Mouse (Mus musculus) heart, embryonic 13.5 days (tissue): ENCODE results near the gene Saa2. TPM values are rescaled to one million over a fixed set of nuclear protein-coding genes. Genes with fewer than 3 reads are reported as not detected.

Source experiments
- ATAC-seq: fragments of 200-750 bp; cut with Nextera tagmentation; 2 replicates; pipeline ENCODE4 v1.8.0; 2017; ENCODE audit warnings: moderate TSS enrichment; ENCODE audit not compliant: insufficient number of reproducible peaks, low FRiP score, low TSS enrichment; ENCODE audit errors: extremely low read depth
- H3K27ac ChIP-seq: fragments of 300-500 bp; sonication (generic); replicated peaks from 2 replicates; pipeline ENCODE4 v1.5.1; 2015; ENCODE audit warnings: moderate library complexity, mild to moderate bottlenecking, inconsistent platforms
- H3K27me3 ChIP-seq: fragments of 300-500 bp; sonication (generic); replicated peaks from 2 replicates; pipeline ENCODE4 v1.6.1; 2015; ENCODE audit warnings: mild to moderate bottlenecking, inconsistent platforms
- H3K36me3 ChIP-seq: fragments of 300-500 bp; sonication (generic); 2 replicates; pipeline ENCODE4 v1.6.1; 2015; ENCODE audit warnings: mild to moderate bottlenecking, inconsistent platforms
- H3K4me1 ChIP-seq: fragments of 300-500 bp; sonication (generic); 2 replicates; pipeline ENCODE4 v1.6.1; 2015; ENCODE audit warnings: inconsistent platforms
- H3K4me2 ChIP-seq: fragments of 300-500 bp; sonication (generic); 2 replicates; pipeline ENCODE4 v1.6.1; 2015; ENCODE audit warnings: inconsistent platforms, mild to moderate bottlenecking, moderate library complexity
- H3K4me3 ChIP-seq: fragments of 300-500 bp; sonication (generic); 2 replicates; pipeline ENCODE4 v1.5.1; 2015; ENCODE audit warnings: moderate library complexity, mild to moderate bottlenecking, inconsistent platforms
- H3K9ac ChIP-seq: fragments of 300-500 bp; sonication (generic); 2 replicates; pipeline ENCODE4 v1.6.1; 2015; ENCODE audit warnings: inconsistent platforms, mild to moderate bottlenecking, moderate library complexity
- H3K9me3 ChIP-seq: fragments of 300-500 bp; sonication (generic); 2 replicates; pipeline ENCODE4 v1.6.1; 2016; ENCODE audit warnings: inconsistent platforms
- WGBS: fragments of 180-500 bp; shearing (Covaris S2); methylation state at CpG from one replicate; pipeline ENCODE4 v1.1.7; 2015; ENCODE audit warnings: mixed read lengths; 5-methylcytosine and 5-hydroxymethylcytosine counted together
- polyA plus RNA-seq: library from polyadenylated mRNA; unstranded; fragments of >200 nt; fragmentation: Nextera tagmentation; extraction: Ambion mirVana; gene quantifications from 2 replicates; pipeline ENCODE4 v1.2.1, GENCODE M21; 2015

Saa2 gene
- polyA plus RNA-seq, 1 experiment from 2014 or later, result not detected

GRCm38 (mm10) chr7:46764672-46765071 is 13.1 kb downstream of the Saa2 start:
- no peaks in the 10 kb centered on the region for H3K27me3 ChIP-seq
- H3K36me3 ChIP-seq, result peaks cover 95% of the 10 kb centered on the region
- 85% methylated on average over 8 of the region's 8 CpGs for WGBS
- H3K4me2 ChIP-seq, result no peak overlapping the region
- H3K4me3 ChIP-seq, result no peak overlapping the region
- H3K27ac ChIP-seq, result no peak overlapping the region
- ATAC-seq, result no peak
- H3K9ac ChIP-seq, result no peak overlapping the region
- no peaks in the 10 kb centered on the region for H3K4me1 ChIP-seq
- no peaks in the 10 kb centered on the region for H3K9me3 ChIP-seq

DNA sequence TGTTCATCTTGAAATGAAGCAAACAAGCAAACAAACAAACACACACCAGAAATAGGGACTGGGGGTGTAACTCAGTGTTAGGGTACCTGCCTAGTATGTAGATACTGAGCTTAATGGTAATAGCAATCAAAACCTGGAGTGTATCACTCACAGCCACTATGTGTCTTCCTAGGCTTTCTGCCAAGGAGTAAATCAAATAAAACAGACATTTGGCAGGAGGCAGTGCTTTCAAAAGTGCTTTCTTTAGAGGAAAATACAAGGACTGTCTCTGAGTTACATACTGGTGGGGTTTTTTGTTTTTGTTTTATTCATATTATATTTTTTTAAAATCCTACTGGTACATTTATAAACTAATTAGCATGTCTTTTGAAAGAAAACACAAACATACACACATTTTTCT is 15.8 kb downstream of the Saa2 start:
- no peak overlapping the region for H3K9ac ChIP-seq
- H3K36me3 ChIP-seq, result peaks cover 86% of the 10 kb centered on the region
- H3K9me3 ChIP-seq, result no peaks in the 10 kb centered on the region
- no peak overlapping the region for H3K4me3 ChIP-seq
- H3K4me1 ChIP-seq, result no peaks in the 10 kb centered on the region
- no peak for ATAC-seq
- H3K27ac ChIP-seq, result no peak overlapping the region
- H3K27me3 ChIP-seq, result no peaks in the 10 kb centered on the region
- no peak overlapping the region for H3K4me2 ChIP-seq

GRCm38 (mm10) chr7:46768451-46768850 is 16.9 kb downstream of the Saa2 start:
- 84% methylated on average over 7 of the region's 7 CpGs for WGBS
- H3K4me2 ChIP-seq, result no peak overlapping the region
- no peak overlapping the region for H3K4me3 ChIP-seq
- ATAC-seq, result no peak
- H3K36me3 ChIP-seq, result peaks cover 86% of the 10 kb centered on the region
- no peak overlapping the region for H3K9ac ChIP-seq
- H3K27me3 ChIP-seq, result no peaks in the 10 kb centered on the region
- no peaks in the 10 kb centered on the region for H3K4me1 ChIP-seq
- H3K9me3 ChIP-seq, result no peaks in the 10 kb centered on the region
- H3K27ac ChIP-seq, result no peak overlapping the region

DNA sequence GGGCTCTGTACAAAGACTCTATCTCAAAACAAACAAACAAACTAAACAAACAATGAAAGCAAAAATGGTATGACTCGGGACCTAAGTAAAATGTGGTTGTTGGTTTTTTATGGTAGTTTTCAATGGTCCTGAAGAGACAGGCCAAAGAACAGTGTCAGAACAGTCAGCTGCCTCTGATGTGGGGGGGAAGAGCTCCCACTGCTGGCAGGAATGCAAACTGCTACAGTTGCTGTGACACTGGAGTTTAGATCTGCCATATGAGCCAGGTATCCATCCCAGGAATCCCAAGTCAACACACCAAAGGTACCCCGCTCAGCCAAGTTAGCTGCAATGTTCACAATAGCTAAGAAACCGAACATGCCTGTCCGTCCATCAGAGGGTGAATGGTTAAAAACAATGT is 19.1 kb downstream of the Saa2 start:
- no peak overlapping the region for H3K9ac ChIP-seq
- 51% methylated on average over 4 of the region's 4 CpGs for WGBS
- H3K4me2 ChIP-seq, result no peak overlapping the region
- no peaks in the 10 kb centered on the region for H3K4me1 ChIP-seq
- peaks cover 88% of the 10 kb centered on the region for H3K36me3 ChIP-seq
- no peak for ATAC-seq
- H3K27me3 ChIP-seq, result no peaks in the 10 kb centered on the region
- no peak overlapping the region for H3K4me3 ChIP-seq
- H3K9me3 ChIP-seq, result no peaks in the 10 kb centered on the region
- H3K27ac ChIP-seq, result no peak overlapping the region

GRCm38 (mm10) chr7:46789177-46789849 is 37.7 kb downstream of the Saa2 start:
- Histone ChIP-seq H3K27me3 (no peaks in the 10 kb centered on the region), H3K4me1 (no peaks in the 10 kb centered on the region), H3K4me2 (no peak overlapping the region), H3K9me3 (no peaks in the 10 kb centered on the region), H3K36me3 (peaks cover 59% of the 10 kb centered on the region), H3K4me3 (no peak overlapping the region), H3K27ac (no peak overlapping the region), H3K9ac (no peak overlapping the region)
- 80% methylated on average over 5 of the region's 5 CpGs for WGBS
- no peak for ATAC-seq

DNA sequence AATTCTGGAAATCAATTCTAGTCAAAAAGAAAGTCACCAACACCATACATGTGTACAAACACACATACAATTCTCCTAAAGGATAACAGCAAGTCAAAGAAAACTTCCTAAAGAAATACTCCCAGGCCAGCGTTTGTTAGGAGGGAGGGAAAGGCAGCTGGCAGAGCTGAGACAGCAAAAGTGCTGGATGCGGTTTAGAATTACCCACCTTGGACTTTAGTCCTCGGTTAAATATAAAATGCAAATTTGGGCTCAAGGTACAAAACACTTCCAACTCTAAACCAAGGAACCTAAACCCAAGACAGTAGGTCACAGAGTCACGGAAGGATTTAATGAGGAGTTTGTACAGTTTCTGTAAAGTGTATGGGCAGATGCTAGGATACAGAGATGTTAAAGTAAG is 42.3 kb downstream of the Saa2 start:
- no peak for ATAC-seq
- WGBS, result 80% methylated on average over 4 of the region's 4 CpGs

DNA sequence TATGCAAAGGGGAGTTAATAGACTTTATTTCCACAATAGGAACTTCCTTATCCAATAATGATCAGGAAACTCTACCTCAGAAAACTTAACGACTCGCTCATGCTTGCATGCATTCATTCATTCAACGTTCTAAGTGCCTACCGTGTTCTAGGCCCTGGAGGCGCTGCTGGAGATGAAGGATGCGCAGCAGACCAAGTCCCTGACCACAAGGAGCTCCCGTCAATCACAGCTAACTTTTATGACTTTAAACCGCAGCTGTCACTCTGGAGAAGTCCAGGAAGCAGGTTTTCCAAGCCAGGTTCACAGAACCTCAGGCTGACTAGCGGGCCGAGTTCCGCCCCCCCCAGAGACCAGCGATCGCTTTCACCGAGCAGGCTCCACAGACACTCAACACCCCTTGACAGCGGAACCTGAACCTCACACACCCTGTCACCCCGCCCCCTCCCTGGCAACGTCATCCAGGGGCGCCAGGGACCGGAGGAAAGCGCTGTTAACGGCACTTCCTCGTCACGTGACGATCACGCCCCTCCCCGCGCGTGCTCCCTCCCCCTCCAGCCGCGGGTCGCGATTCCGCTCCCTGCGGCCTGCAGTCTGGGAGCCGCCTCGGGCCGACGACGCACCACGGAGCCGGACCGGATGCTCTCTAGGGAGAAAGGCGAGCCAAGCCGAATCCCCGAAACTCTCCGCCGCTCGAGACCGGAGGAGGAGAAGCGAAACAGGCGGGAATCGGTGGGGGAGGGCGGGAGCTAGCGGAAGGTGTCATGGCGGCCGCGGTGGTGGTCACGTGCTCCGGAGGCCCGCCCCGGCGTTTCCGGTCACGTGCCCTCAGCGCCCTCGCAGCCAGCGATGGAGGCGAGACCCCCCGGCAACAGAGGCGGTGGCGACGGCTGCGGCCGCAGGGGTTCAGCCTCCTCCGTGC is 44.0 kb downstream of the Saa2 start, which contains the start of the genes Hps5 and Gtf2h1:
Gene Hps5 (minus strand): TSS at position 778 of the 919 bp plus-strand sequence.
Gene Gtf2h1 (plus strand): TSS at position 817 of the 919 bp plus-strand sequence.
- under 1% methylated on average over 74 of the region's 75 CpGs for WGBS

More for the DNA sequence above, 42.3 kb downstream of the Saa2 start:
- Histone ChIP-seq H3K27ac (no peak overlapping the region), H3K4me2 (no peak overlapping the region), H3K27me3 (no peaks in the 10 kb centered on the region), H3K4me1 (peaks cover 20% of the 10 kb centered on the region), H3K9ac (no peak overlapping the region), H3K36me3 (peaks cover 31% of the 10 kb centered on the region), H3K9me3 (no peaks in the 10 kb centered on the region), H3K4me3 (no peak overlapping the region)

GRCm38 (mm10) chr7:46796206-46796679 is 44.7 kb downstream of the Saa2 start:
- peak overlapping the region; percentile 87 for H3K27ac ChIP-seq
- H3K9ac ChIP-seq, result peak overlapping the region; percentile 97
- H3K4me1 ChIP-seq, result peaks cover 20% of the 10 kb centered on the region
- H3K27me3 ChIP-seq, result no peaks in the 10 kb centered on the region
- H3K9me3 ChIP-seq, result no peaks in the 10 kb centered on the region
- peak overlapping the region; percentile 99 for H3K4me2 ChIP-seq
- no peak; the same call in 1 of the 2 replicates for ATAC-seq
- 0% methylated on average over 29 of the region's 31 CpGs for WGBS
- H3K4me3 ChIP-seq, result peak overlapping the region; percentile 97
- peaks cover 32% of the 10 kb centered on the region for H3K36me3 ChIP-seq

More for the DNA sequence above, 44.0 kb downstream of the Saa2 start, which contains the start of the genes Hps5 and Gtf2h1:
- Histone ChIP-seq H3K36me3 (peaks cover 30% of the 10 kb centered on the region), H3K9ac (peak within 1 kb of the TSS; percentile 97), H3K27me3 (no peaks in the 10 kb centered on the region), H3K4me3 (peak within 1 kb of the TSS; percentile 97), H3K27ac (peak within 1 kb of the TSS; percentile 87), H3K4me1 (peaks cover 20% of the 10 kb centered on the region), H3K4me2 (peak within 1 kb of the TSS; percentile 99), H3K9me3 (no peaks in the 10 kb centered on the region)
- peak; percentile 98 for ATAC-seq

GRCm38 (mm10) chr7:46796779-46797178 is 45.2 kb downstream of the Saa2 start:
- H3K4me1 ChIP-seq, result peaks cover 20% of the 10 kb centered on the region
- peaks cover 37% of the 10 kb centered on the region for H3K36me3 ChIP-seq
- WGBS, result 55% methylated on average over 6 of the region's 6 CpGs
- H3K4me2 ChIP-seq, result peak overlapping the region; percentile 99
- peak overlapping the region; percentile 97 for H3K4me3 ChIP-seq
- H3K9me3 ChIP-seq, result no peaks in the 10 kb centered on the region
- H3K27ac ChIP-seq, result no peak overlapping the region
- no peak for ATAC-seq
- peak overlapping the region; percentile 97 for H3K9ac ChIP-seq
- H3K27me3 ChIP-seq, result no peaks in the 10 kb centered on the region
